Mouse (Mus musculus) megakaryocyte, adult 5-6 weeks (primary cell): ENCODE data around the gene Snrk. TPM values are rescaled to one million over a fixed set of nuclear protein-coding genes. Genes with fewer than 3 reads are reported as not detected.

Experiments
- ATAC-seq: 2 replicates; pipeline ENCODE4 v1.8.0; 2016; ENCODE audit warnings: mild to moderate bottlenecking, inconsistent platforms; ENCODE audit not compliant: poor library complexity, severe bottlenecking
- total RNA-seq, 2 experiments: library from RNA; stranded (forward) in 1 of 2; stranded (reverse) in 1 of 2; fragments of 153-499, 151-499 nt in 1 of 2; fragments of 221-1000, 200-1000 nt in 1 of 2; gene quantifications; 2 replicates each; pipeline versions ENCODE4 v1.2.3 to v1.2.4; 2015 to 2017

Snrk gene
- total RNA-seq (2015) = 56.3 and 63.6 TPM in 2 replicates
- total RNA-seq (2017) = 76.9 and 85.5 TPM in 2 replicates

GRCm38 (mm10) chr9:122117112-122117616, at the start of gene Snrk:
Gene Snrk (plus strand): TSS chr9:122117266.
- peak; percentile 65 for ATAC-seq

DNA sequence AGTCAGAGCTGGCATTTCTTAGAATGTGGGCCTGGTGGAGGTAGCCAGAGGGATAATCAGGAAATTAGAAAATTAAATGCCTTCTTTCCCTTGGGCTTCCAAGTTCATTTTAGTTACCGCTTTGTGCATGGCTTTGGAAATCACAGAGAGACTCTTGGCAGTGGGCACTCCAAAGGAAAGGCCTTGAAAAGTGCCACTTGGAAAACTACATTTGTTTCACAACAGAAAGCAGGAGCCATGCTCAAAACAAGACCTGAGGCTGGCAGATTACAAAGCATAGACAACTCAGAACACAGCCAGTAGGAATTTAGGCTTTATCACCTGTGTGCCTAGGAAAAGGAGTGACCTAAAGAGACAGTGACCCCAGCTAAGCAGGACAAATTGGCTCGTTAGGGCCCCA, 49.4 kb upstream of the Snrk start:
- no peak for ATAC-seq

DNA sequence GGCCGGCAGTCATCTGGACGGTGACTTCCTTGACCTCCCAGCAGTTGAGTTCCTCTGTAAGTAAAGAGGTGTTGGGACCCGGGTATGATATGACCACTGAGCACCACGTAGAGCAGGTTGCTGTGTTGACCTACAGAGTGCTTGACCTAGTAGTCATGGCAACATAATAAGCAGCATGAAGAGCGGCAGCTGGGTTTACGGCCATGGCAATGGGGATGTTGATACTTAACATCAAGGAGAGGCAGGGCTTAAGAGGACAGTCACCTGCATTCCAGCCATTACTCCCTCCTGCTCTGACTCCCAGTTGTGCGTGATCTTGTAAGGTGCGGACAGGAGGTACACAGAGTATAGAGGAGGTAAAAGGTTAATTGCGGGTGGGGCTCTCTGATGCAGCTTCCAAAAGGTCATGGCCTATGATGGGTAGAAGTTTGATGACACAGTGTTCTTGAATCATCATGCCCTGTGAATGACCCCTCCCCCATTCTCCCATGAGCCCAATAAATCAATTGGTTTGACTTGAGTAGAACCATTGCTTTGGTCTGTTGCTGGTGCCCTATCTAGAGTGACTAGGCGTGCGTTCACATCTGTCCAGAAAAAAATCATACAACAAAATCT, 47.4 kb upstream of the Snrk start:
- ATAC-seq = no peak

DNA sequence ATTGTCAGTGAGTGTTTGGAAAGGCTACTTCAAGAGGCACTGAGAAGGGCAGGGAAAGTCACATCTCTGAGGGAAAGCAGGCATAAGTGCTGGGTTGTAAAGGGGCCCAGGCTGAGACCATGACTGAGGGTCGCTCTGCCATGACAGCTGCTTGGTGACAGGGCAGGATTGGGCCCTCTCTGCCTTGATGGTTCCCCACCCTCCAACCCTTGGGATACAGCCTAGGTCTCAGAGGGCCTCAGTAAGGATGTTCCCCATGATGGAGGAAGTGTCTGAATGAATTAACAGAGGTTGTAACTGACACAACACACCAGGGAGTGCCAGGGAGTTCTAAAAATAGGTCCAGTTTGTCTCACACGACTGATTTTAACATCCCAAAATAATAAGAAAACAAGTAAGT, 43.1 kb upstream of the Snrk start:
- no peak for ATAC-seq

GRCm38 (mm10) chr9:122074575-122074974, 42.5 kb upstream of the Snrk start:
- no peak for ATAC-seq

DNA sequence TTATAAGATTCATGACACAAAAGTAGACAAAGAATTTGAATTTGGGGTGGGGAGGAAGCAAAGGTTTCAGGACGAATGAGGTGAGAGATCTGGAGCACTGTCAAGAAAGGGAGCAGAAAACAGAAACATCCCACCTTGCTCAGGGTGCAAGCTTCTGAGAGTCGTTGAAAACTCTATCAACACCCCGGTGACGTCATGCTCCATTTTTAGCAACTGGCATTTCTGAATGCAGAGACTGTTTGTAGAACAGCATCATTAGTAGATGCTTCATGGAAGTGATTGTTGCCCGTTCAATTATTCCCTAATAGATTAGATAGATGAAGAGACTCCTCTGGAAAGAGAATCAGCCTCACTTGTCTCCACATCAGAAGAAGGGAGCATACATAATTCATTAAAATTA, 38.6 kb upstream of the Snrk start:
- no peak for ATAC-seq

DNA sequence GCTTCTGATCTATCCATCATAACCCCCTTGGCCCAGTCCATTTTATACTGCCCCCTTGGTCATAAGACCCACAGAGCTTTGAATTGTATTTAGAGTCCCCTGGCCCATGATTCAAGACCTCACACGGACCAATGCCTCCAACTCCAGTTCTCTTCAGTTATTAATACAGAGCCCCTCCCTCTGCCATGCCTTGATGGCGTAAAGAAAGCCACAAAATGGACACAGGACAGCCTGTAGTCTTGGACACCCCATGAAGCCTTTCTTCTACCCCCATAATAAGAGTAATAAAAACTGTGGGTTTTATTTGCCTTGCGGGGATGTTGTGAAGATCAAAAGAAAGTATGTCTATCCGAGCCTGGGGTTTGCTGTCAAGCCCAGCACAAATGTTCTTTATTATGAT, 33.4 kb upstream of the Snrk start:
- no peak for ATAC-seq

- no peak for ATAC-seq
Measured at GRCm38 (mm10) chr9:122084175-122084574, 32.9 kb upstream of the Snrk start.

DNA sequence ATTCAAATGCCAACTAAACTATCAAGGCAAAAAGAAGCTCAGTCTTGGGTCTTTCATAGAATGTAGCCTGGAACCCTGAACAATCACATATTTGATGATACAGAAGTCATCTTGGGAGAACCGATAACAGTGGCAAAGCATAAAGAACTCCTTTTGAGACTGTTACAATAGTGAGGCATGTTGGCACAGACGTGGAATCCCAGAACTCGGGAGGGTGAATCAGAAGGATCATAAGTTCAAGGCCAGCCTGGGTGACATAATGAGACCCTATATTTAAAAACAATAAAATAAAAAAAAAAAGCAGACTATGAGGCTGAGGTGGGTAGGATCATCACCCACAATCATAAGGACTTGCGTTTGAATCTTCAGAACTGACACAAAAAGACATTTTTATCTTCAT, 32.4 kb upstream of the Snrk start:
- no peak for ATAC-seq

DNA sequence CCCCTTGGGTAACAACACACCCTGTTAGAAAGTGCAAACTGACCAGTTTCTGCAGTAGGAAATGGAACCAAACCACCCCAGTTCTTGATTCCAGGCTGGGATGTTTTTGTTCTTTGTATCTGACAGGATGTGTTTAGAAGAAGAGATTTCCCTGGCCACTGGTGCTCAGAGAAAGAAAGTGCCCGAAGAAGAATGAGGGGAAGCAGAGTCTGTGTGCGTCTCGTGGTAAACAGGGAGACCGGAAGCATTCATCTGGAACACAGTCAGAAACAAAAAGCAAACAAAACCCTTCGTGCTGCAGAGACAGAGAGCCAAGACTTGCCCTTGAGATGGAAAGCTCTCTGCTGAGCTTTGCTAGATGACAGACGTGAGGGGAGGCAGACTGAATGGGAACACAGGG, 32.0 kb upstream of the Snrk start:
- ATAC-seq = no peak

GRCm38 (mm10) chr9:122085550-122086205, 31.4 kb upstream of the Snrk start:
- no peak for ATAC-seq

- no peak for ATAC-seq
Measured at GRCm38 (mm10) chr9:122087086-122087485, 30.0 kb upstream of the Snrk start.

GRCm38 (mm10) chr9:122091171-122091570, 25.9 kb upstream of the Snrk start:
- ATAC-seq = no peak

DNA sequence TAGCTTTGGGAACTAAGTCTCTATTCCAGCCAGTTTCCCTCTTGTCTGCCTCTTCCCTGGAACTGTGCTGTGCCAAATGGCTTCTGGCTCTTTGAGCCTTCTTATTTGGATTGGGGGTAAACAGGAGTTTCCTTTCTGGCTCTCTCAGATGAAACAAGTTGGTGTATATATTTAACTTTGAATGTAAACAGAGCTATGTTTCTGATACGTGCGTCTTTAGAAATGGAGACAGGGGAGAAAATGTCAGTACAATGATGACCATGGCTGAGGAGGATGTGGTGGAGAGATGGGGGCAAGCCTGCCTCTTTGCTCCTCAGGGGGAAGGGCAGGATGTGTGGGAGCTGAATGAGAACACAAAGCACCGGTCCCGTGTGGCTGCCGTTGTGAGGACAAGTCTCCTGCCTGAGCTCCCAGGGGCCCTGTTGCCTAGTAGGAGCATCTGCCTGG, 25.3 kb upstream of the Snrk start:
- no peak for ATAC-seq

- ATAC-seq = no peak
Measured at GRCm38 (mm10) chr9:122094171-122094570, 22.9 kb upstream of the Snrk start.

GRCm38 (mm10) chr9:122096822-122097511, 20.1 kb upstream of the Snrk start:
- ATAC-seq = no peak

- no peak for ATAC-seq
Measured at GRCm38 (mm10) chr9:122097535-122097934, 19.5 kb upstream of the Snrk start.

DNA sequence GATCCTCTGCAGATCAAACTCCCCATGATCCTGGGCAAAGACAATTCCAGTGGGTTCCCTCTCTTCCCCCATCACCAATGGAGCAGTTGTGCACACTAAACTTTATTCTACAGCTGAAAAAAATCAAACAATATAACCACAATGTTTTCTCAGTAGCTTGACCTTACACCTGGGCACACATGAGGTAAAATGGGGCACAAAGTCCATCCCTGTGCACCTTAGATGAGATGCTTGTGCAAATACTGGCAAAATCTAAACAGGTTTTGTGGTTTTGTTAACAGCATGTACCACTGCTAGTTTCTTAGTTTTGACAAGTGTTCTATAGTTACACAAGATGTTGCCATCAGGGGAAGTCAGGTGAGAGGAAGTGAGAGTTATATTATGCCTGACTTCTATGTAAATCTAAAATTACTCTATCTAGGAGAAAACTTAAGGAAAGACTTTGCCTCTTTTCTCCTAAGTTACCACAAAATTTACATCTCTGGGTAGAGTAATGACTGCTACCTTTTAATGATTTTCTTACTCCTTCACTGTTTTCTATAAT, 16.4 kb upstream of the Snrk start:
- peak; percentile 45; the same call in 1 of the 2 replicates for ATAC-seq

- no peak for ATAC-seq
Measured at GRCm38 (mm10) chr9:122101196-122101595, 15.9 kb upstream of the Snrk start.

GRCm38 (mm10) chr9:122103550-122104284, 13.3 kb upstream of the Snrk start:
- no peak for ATAC-seq

- ATAC-seq = no peak
Measured at GRCm38 (mm10) chr9:122104285-122104829, 12.7 kb upstream of the Snrk start.
